Mouse (Mus musculus): ENCODE measurements at regions not wholly inside any gene's neighbourhood (a gene's known extent, or its start where the extent isn't known, plus 50 kb on each side); places are given as distances from the start of the nearest gene placed in this dataset.

DNA sequence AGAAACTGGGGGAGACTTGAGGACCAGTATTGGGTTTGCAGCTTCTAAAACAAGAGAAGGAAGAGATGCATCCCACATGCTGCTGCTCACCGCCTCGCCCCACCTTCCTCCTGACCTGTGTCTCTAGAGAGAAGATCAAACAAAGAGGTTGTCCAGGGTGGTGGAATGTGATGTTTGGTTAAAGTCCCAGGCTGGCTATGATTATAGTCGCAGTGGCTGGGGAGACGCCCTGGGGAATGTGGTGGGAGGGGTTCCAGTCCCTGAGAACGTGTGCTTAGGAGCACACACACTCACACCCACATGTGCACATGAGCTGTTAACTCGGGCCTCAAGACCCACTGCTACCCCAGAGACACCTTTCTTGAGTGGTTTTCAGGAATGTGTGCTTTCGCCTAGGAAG, 74.0 kb downstream of the Skor1 start:
- no peaks in the 10 kb centered on the region for H3K36me3 ChIP-seq (ENCODE audit: control insufficient read depth, insufficient read depth)
- no peak overlapping the region for H3K4me3 ChIP-seq (ENCODE audit: insufficient read depth, poor library complexity, severe bottlenecking)
- TF ChIP-seq MYOG (IDR thresholded peaks at IDR 0.05; ENCODE audit: control insufficient read depth, extremely low read depth, insufficient read length) (no peak), FOSL1 (IDR thresholded peaks at IDR 0.05; ENCODE audit: insufficient read depth, low read length, poor library complexity, severe bottlenecking) (no peak), USF1 (IDR thresholded peaks at IDR 0.05; ENCODE audit: low read depth) (no peak), MAX (IDR thresholded peaks at IDR 0.05) (no peak), CTCF (IDR thresholded peaks at IDR 0.05; ENCODE audit: control insufficient read depth, insufficient read depth, insufficient read length) (no peak), CEBPB (IDR thresholded peaks at IDR 0.05; ENCODE audit: low read depth) (no peak), MYOD1 (IDR thresholded peaks at IDR 0.05; ENCODE audit: control insufficient read depth, insufficient read length, low read depth) (no peak)
- no peaks in the 10 kb centered on the region for H3K27me3 ChIP-seq (ENCODE audit: control insufficient read depth, insufficient read depth, insufficient read length)
- no peaks in the 10 kb centered on the region for H3K79me2 ChIP-seq (ENCODE audit: control insufficient read depth, insufficient read depth)
- no peak overlapping the region for H3ac ChIP-seq (ENCODE audit: control insufficient read depth, insufficient read length, low read depth)
- H3K79me3 ChIP-seq (ENCODE audit: low read depth), result no peaks in the 10 kb centered on the region

DNA sequence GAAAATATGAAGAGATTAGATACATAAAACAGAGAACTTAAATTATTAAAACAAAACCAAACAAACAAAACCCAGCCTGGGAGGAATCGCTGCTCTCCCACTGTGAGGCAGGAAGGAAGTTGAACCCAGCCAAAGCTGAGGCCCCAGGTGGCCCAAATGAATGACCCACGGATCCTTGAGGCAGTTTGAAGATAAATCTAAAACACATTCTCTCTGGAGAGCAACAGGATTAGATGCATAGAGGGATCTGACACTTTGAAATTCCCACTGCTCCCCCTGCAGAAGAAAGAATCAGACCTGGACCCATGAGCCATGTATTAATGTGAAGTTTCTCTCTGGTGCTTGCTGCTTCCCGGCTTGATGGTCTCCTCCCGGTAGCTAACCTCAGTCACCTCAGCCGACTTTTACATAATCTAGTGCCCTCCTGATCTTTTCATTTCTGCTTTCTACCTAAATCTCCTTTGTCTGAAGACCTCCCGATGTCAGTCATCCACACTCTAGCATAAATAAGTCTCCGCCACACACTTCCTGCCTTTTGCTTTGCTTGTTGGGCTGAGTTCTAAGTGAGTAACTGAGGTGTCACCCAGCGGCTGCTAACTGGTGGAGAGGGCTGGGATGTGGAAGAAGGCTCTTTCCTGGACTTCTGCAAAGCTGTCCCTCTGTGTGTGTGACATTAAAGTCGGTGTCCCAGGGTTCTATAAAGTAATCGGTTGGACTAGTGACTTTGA, 74.6 kb downstream of the Skor1 start:
- TF ChIP-seq MYOG (IDR thresholded peaks at IDR 0.05; ENCODE audit: control insufficient read depth, extremely low read depth, insufficient read length) (no peak), FOSL1 (IDR thresholded peaks at IDR 0.05; ENCODE audit: insufficient read depth, low read length, poor library complexity, severe bottlenecking) (no peak), MAX (IDR thresholded peaks at IDR 0.05) (no peak), MYOD1 (IDR thresholded peaks at IDR 0.05; ENCODE audit: control insufficient read depth, insufficient read length, low read depth) (no peak)
- no peaks in the 10 kb centered on the region for H3K79me3 ChIP-seq (ENCODE audit: low read depth)
- H3K79me2 ChIP-seq (ENCODE audit: control insufficient read depth, insufficient read depth), result no peaks in the 10 kb centered on the region
- H3K27me3 ChIP-seq (ENCODE audit: control insufficient read depth, insufficient read depth, insufficient read length), result no peaks in the 10 kb centered on the region
- no peak overlapping the region for H3ac ChIP-seq (ENCODE audit: control insufficient read depth, insufficient read length, low read depth)
- no peaks in the 10 kb centered on the region for H3K36me3 ChIP-seq (ENCODE audit: control insufficient read depth, insufficient read depth)
- H3K4me3 ChIP-seq (ENCODE audit: insufficient read depth, poor library complexity, severe bottlenecking), result no peak overlapping the region

DNA sequence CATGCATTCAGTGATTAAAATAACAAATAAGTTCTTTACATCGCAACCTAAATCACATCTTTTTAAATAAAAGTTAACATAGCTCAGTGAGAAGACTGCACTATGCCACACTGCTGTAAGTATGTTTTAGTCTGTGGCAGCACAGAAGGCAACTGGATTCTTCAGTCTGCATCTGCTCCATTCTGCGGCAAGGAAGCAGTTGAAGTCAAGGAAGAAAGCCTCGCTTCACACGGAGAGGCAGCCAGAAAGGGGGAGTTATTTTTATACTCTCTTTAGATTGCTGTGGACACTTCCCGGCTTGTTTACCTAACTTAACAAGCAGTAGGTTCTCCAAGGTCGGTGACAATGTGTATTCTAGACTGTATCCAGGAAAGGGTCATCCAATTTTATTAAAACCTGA, 77.7 kb downstream of the Skor1 start:
- no peaks in the 10 kb centered on the region for H3K79me3 ChIP-seq (ENCODE audit: low read depth)
- no peak overlapping the region for H3ac ChIP-seq (ENCODE audit: control insufficient read depth, insufficient read length, low read depth)
- H3K27me3 ChIP-seq (ENCODE audit: control insufficient read depth, insufficient read depth, insufficient read length), result no peaks in the 10 kb centered on the region
- no peak overlapping the region for H3K4me3 ChIP-seq (ENCODE audit: insufficient read depth, poor library complexity, severe bottlenecking)
- no peaks in the 10 kb centered on the region for H3K36me3 ChIP-seq (ENCODE audit: control insufficient read depth, insufficient read depth)
- no peak for TF ChIP-seq USF1 (IDR thresholded peaks at IDR 0.05; ENCODE audit: low read depth)
- no peak for TF ChIP-seq MYOD1 (IDR thresholded peaks at IDR 0.05; ENCODE audit: control insufficient read depth, insufficient read length, low read depth)
- TF ChIP-seq CEBPB (IDR thresholded peaks at IDR 0.05; ENCODE audit: low read depth), result no peak
- no peaks in the 10 kb centered on the region for H3K79me2 ChIP-seq (ENCODE audit: control insufficient read depth, insufficient read depth)

GRCm38 (mm10) chr9:63069919-63070318, 78.8 kb downstream of the Skor1 start:
- no peaks in the 10 kb centered on the region for H3K36me3 ChIP-seq (ENCODE audit: control insufficient read depth, insufficient read depth)
- H3K79me2 ChIP-seq (ENCODE audit: control insufficient read depth, insufficient read depth), result no peaks in the 10 kb centered on the region
- H3K79me3 ChIP-seq (ENCODE audit: low read depth), result no peaks in the 10 kb centered on the region
- no peak overlapping the region for H3K4me3 ChIP-seq (ENCODE audit: insufficient read depth, poor library complexity, severe bottlenecking)
- no peak overlapping the region for H3ac ChIP-seq (ENCODE audit: control insufficient read depth, insufficient read length, low read depth)
- no peaks in the 10 kb centered on the region for H3K27me3 ChIP-seq (ENCODE audit: control insufficient read depth, insufficient read depth, insufficient read length)
- no peak for TF ChIP-seq MYOG (IDR thresholded peaks at IDR 0.05; ENCODE audit: control insufficient read depth, extremely low read depth, insufficient read length)
- TF ChIP-seq FOSL1 (IDR thresholded peaks at IDR 0.05; ENCODE audit: insufficient read depth, low read length, poor library complexity, severe bottlenecking), result no peak
- TF ChIP-seq MYOD1 (IDR thresholded peaks at IDR 0.05; ENCODE audit: control insufficient read depth, insufficient read length, low read depth), result no peak

DNA sequence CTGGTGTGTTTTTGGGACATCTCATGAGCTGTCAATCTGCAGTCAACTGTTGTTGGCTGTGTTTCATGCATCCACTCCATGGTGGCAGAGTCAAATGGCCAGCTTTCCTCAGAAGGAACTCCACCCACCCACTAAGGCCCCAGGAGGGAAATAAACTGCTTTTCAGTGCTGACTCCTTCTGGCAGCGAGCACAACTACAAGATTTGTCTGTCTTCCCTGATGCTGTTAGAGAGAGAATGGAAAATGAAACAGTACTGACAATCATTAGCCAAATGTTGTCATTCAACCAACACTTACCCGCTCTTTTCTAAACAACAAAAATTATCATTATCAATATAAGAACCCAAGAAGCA, 79.3 kb upstream of the Pias1 start:
- H3K36me3 ChIP-seq (ENCODE audit: control insufficient read depth, insufficient read depth), result no peaks in the 10 kb centered on the region
- H3K4me3 ChIP-seq (ENCODE audit: insufficient read depth, poor library complexity, severe bottlenecking), result no peak overlapping the region
- no peaks in the 10 kb centered on the region for H3K79me2 ChIP-seq (ENCODE audit: control insufficient read depth, insufficient read depth)

GRCm38 (mm10) chr9:63066384-63067053, 78.8 kb upstream of the Pias1 start:
- Histone ChIP-seq H3K36me3 (ENCODE audit: control insufficient read depth, insufficient read depth) (no peaks in the 10 kb centered on the region), H3K27me3 (ENCODE audit: control insufficient read depth, insufficient read depth, insufficient read length) (no peaks in the 10 kb centered on the region), H3K79me2 (ENCODE audit: control insufficient read depth, insufficient read depth) (no peaks in the 10 kb centered on the region), H3K79me3 (ENCODE audit: low read depth) (no peaks in the 10 kb centered on the region), H3K4me3 (ENCODE audit: insufficient read depth, poor library complexity, severe bottlenecking) (no peak overlapping the region), H3ac (ENCODE audit: control insufficient read depth, insufficient read length, low read depth) (no peak overlapping the region)
- TF ChIP-seq MYOG (IDR thresholded peaks at IDR 0.05; ENCODE audit: control insufficient read depth, extremely low read depth, insufficient read length) (no peak), USF1 (IDR thresholded peaks at IDR 0.05; ENCODE audit: low read depth) (no peak), MAX (IDR thresholded peaks at IDR 0.05) (no peak), CEBPB (IDR thresholded peaks at IDR 0.05; ENCODE audit: low read depth) (no peak), FOSL1 (IDR thresholded peaks at IDR 0.05; ENCODE audit: insufficient read depth, low read length, poor library complexity, severe bottlenecking) (no peak), MYOD1 (IDR thresholded peaks at IDR 0.05; ENCODE audit: control insufficient read depth, insufficient read length, low read depth) (no peak), CTCF (IDR thresholded peaks at IDR 0.05; ENCODE audit: control insufficient read depth, insufficient read depth, insufficient read length) (no peak)

More for the DNA sequence above, 79.3 kb upstream of the Pias1 start:
- Histone ChIP-seq H3ac (ENCODE audit: control insufficient read depth, insufficient read length, low read depth) (no peak overlapping the region), H3K79me3 (ENCODE audit: low read depth) (no peaks in the 10 kb centered on the region), H3K27me3 (ENCODE audit: control insufficient read depth, insufficient read depth, insufficient read length) (no peaks in the 10 kb centered on the region)
- TF ChIP-seq MYOG (IDR thresholded peaks at IDR 0.05; ENCODE audit: control insufficient read depth, extremely low read depth, insufficient read length) (no peak), MAX (IDR thresholded peaks at IDR 0.05) (no peak), FOSL1 (IDR thresholded peaks at IDR 0.05; ENCODE audit: insufficient read depth, low read length, poor library complexity, severe bottlenecking) (no peak), CEBPB (IDR thresholded peaks at IDR 0.05; ENCODE audit: low read depth) (no peak)
